Mouse (Mus musculus) kidney, embryonic 15.5 days (tissue): ENCODE measurements at regions not wholly inside any gene's neighbourhood (a gene's known extent, or its start where the extent isn't known, plus 50 kb on each side); places are given as distances from the start of the nearest gene placed in this dataset.
A peak's percentile ranks its signal among the peaks of the same experiment; 100 is the strongest.
"Not testable (repeated sequence)": the region's sequence is repeated elsewhere in the genome, so short reads cannot be mapped to it uniquely, and the experiment has no call there.

Experiments used
- ATAC-seq: fragments of 200-750 bp; cut with Nextera tagmentation; replicated peaks from 2 replicates; pipeline ENCODE4 v1.8.0; 2017; ENCODE audit warnings: moderate TSS enrichment; ENCODE audit not compliant: low FRiP score
- H3K27ac ChIP-seq: fragments of 300-500 bp; sonication (generic); 2 replicates; pipeline ENCODE4 v1.5.1; 2015; ENCODE audit warnings: mild to moderate bottlenecking, inconsistent platforms
- H3K27me3 ChIP-seq: fragments of 300-500 bp; sonication (generic); 2 replicates; pipeline ENCODE4 v1.6.1; 2015; ENCODE audit warnings: inconsistent platforms
- H3K36me3 ChIP-seq: fragments of 300-500 bp; sonication (generic); 2 replicates; pipeline ENCODE4 v1.6.1; 2015; ENCODE audit warnings: inconsistent platforms
- H3K4me1 ChIP-seq: fragments of 300-500 bp; sonication (generic); 2 replicates; pipeline ENCODE4 v1.6.1; 2015; ENCODE audit warnings: inconsistent platforms
- H3K4me2 ChIP-seq: fragments of 300-500 bp; sonication (generic); 2 replicates; pipeline ENCODE4 v1.6.1; 2015; ENCODE audit warnings: moderate library complexity, mild to moderate bottlenecking, inconsistent platforms
- H3K4me3 ChIP-seq: fragments of 300-500 bp; sonication (generic); replicated peaks from 2 replicates; pipeline ENCODE4 v1.5.1; 2015; ENCODE audit warnings: mild to moderate bottlenecking, inconsistent platforms
- H3K9ac ChIP-seq: fragments of 300-500 bp; sonication (generic); 2 replicates; pipeline ENCODE4 v1.6.1; 2015; ENCODE audit warnings: mild to moderate bottlenecking, inconsistent platforms
- H3K9me3 ChIP-seq: fragments of 300-500 bp; sonication (generic); replicated peaks from 2 replicates; pipeline ENCODE4 v1.6.1; 2016; ENCODE audit warnings: inconsistent platforms
- WGBS: fragments of 180-500 bp; shearing (Covaris S2); methylation state at CpG from one replicate; pipeline ENCODE4 v1.1.7; 2015; ENCODE audit warnings: mixed read lengths; 5-methylcytosine and 5-hydroxymethylcytosine counted together

GRCm38 (mm10) chr6:117678276-117678675 lies 162.7 kb upstream of the Zfp637 start:
- peaks cover 25% of the 10 kb centered on the region for H3K4me1 ChIP-seq
- no peak for ATAC-seq
- H3K4me2 ChIP-seq: no peak overlapping the region
- 50% methylated on average over 5 of the region's 5 CpGs for WGBS
- no peaks in the 10 kb centered on the region for H3K9me3 ChIP-seq
- 0 out of 2 replicates have a peak, but pooled peaks cover 4% of the 10 kb centered on the region for H3K27me3 ChIP-seq
- no peak overlapping the region for H3K9ac ChIP-seq
- no peaks in the 10 kb centered on the region for H3K36me3 ChIP-seq
- 0 out of 2 replicates have a peak overlapping the region, but pooled peaks have one; percentile 37 for H3K27ac ChIP-seq
- no peak overlapping the region for H3K4me3 ChIP-seq

GRCm38 (mm10) chr6:117678877-117679276 lies 162.1 kb upstream of the Zfp637 start:
- WGBS: 78% methylated on average over 4 of the region's 4 CpGs
- no peak overlapping the region for H3K27ac ChIP-seq
- H3K36me3 ChIP-seq: no peaks in the 10 kb centered on the region
- ATAC-seq: no peak
- peaks cover 25% of the 10 kb centered on the region for H3K4me1 ChIP-seq
- no peaks in the 10 kb centered on the region for H3K9me3 ChIP-seq
- H3K27me3 ChIP-seq: 0 out of 2 replicates have a peak, but pooled peaks cover 4% of the 10 kb centered on the region
- H3K4me2 ChIP-seq: no peak overlapping the region
- H3K9ac ChIP-seq: no peak overlapping the region
- H3K4me3 ChIP-seq: no peak overlapping the region

- ATAC-seq: no peak
- Histone ChIP-seq H3K4me2 (0 out of 2 replicates have a peak overlapping the region, but pooled peaks have one; percentile 7), H3K36me3 (no peaks in the 10 kb centered on the region), H3K27ac (no peak overlapping the region), H3K4me3 (no peak overlapping the region), H3K4me1 (peaks cover 11% of the 10 kb centered on the region; the same call in 1 of the 2 replicates), H3K9me3 (no peaks in the 10 kb centered on the region), H3K9ac (no peak overlapping the region), H3K27me3 (no peaks in the 10 kb centered on the region)
- 60% methylated on average over 9 of the region's 9 CpGs for WGBS
These were observed 154.8 kb upstream of the Zfp637 start for GRCm38 (mm10) chr6:117686212-117686611.

DNA sequence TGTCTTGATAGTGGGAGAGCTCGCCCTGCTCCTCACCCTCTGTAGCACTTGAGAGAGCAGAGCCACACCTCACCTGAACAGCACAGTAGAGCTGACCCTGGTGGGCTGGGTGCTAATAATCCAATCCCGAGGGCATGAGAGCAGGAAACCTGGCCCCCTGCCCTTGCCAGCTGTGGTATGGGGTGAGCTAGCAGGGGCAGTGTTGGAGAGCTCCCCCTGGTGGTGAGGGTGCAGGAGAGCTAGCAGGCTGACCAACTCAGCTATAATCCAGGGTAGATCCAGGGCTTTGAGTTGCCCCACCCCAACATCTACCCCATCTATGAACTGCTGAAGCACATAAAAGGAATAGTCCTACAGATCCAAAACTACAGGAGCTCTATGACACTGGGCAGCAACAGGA lies 153.9 kb upstream of the Zfp637 start:
- Histone ChIP-seq H3K4me3 (no peak overlapping the region), H3K36me3 (no peaks in the 10 kb centered on the region), H3K27me3 (no peaks in the 10 kb centered on the region), H3K4me2 (no peak overlapping the region), H3K9ac (no peak overlapping the region), H3K27ac (no peak overlapping the region), H3K9me3 (no peaks in the 10 kb centered on the region), H3K4me1 (peaks cover 11% of the 10 kb centered on the region; the same call in 1 of the 2 replicates)
- no peak for ATAC-seq
- WGBS: 86% methylated on average over 2 of the region's 2 CpGs

GRCm38 (mm10) chr6:117688664-117689178 lies 152.3 kb upstream of the Zfp637 start:
- no peaks in the 10 kb centered on the region for H3K9me3 ChIP-seq
- H3K27me3 ChIP-seq: no peaks in the 10 kb centered on the region
- 25% methylated on average over 8 of the region's 8 CpGs for WGBS
- peaks cover 11% of the 10 kb centered on the region; the same call in 1 of the 2 replicates for H3K4me1 ChIP-seq
- H3K36me3 ChIP-seq: no peaks in the 10 kb centered on the region
- ATAC-seq: 0 out of 2 replicates have a peak, but pooled peaks have one; percentile 36
- H3K9ac ChIP-seq: no peak overlapping the region
- no peak overlapping the region for H3K4me2 ChIP-seq
- H3K27ac ChIP-seq: no peak overlapping the region
- no peak overlapping the region for H3K4me3 ChIP-seq

DNA sequence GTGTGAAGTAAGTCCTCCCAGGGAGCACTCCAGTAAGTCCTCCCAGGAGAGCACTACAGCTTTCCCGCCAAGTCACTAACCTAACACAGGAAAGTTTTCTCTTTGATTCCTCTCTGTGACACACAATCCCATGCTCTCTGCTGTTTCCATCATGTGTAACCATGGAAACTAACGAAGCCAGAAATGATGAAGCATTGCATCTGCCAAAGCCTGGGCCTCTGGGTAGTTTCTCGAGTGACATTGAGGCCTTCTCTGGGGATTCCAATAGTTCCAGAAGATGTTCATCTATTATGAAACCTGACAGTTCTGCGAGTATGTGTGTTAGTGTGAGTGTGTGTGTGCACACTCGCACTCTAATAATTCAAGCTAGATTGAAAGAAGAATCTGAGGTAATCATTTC lies 140.7 kb upstream of the Zfp637 start:
- ATAC-seq: no peak
- H3K27ac ChIP-seq: no peak overlapping the region

GRCm38 (mm10) chr6:117701547-117701946 lies 139.4 kb upstream of the Zfp637 start:
- Histone ChIP-seq H3K4me3 (no peak overlapping the region), H3K4me2 (no peak overlapping the region), H3K4me1 (no peaks in the 10 kb centered on the region), H3K9ac (no peak overlapping the region), H3K27ac (no peak overlapping the region), H3K27me3 (no peaks in the 10 kb centered on the region), H3K36me3 (no peaks in the 10 kb centered on the region), H3K9me3 (no peaks in the 10 kb centered on the region)
- WGBS: 94% methylated on average over 5 of the region's 5 CpGs
- ATAC-seq: no peak

More for the DNA sequence above, 140.7 kb upstream of the Zfp637 start:
- Histone ChIP-seq H3K9me3 (no peaks in the 10 kb centered on the region), H3K36me3 (no peaks in the 10 kb centered on the region), H3K4me2 (no peak overlapping the region), H3K4me3 (no peak overlapping the region), H3K27me3 (no peaks in the 10 kb centered on the region), H3K4me1 (no peaks in the 10 kb centered on the region), H3K9ac (no peak overlapping the region)
- 71% methylated on average over 5 of the region's 5 CpGs for WGBS

GRCm38 (mm10) chr6:117706006-117706405 lies 135.0 kb upstream of the Zfp637 start:
- Histone ChIP-seq H3K9ac (no peak overlapping the region), H3K36me3 (no peaks in the 10 kb centered on the region), H3K9me3 (no peaks in the 10 kb centered on the region), H3K27me3 (no peaks in the 10 kb centered on the region), H3K27ac (no peak overlapping the region), H3K4me1 (no peaks in the 10 kb centered on the region), H3K4me3 (no peak overlapping the region), H3K4me2 (no peak overlapping the region)
- 57% methylated on average over 2 of the region's 2 CpGs for WGBS
- no peak for ATAC-seq

- Histone ChIP-seq H3K27me3 (no peaks in the 10 kb centered on the region), H3K9me3 (no peaks in the 10 kb centered on the region), H3K36me3 (no peaks in the 10 kb centered on the region), H3K27ac (no peak overlapping the region), H3K4me3 (no peak overlapping the region), H3K9ac (no peak overlapping the region), H3K4me1 (no peaks in the 10 kb centered on the region), H3K4me2 (no peak overlapping the region)
- ATAC-seq: no peak
- 77% methylated on average over 3 of the region's 3 CpGs for WGBS
These were observed 131.8 kb upstream of the Zfp637 start for GRCm38 (mm10) chr6:117709212-117709611.

DNA sequence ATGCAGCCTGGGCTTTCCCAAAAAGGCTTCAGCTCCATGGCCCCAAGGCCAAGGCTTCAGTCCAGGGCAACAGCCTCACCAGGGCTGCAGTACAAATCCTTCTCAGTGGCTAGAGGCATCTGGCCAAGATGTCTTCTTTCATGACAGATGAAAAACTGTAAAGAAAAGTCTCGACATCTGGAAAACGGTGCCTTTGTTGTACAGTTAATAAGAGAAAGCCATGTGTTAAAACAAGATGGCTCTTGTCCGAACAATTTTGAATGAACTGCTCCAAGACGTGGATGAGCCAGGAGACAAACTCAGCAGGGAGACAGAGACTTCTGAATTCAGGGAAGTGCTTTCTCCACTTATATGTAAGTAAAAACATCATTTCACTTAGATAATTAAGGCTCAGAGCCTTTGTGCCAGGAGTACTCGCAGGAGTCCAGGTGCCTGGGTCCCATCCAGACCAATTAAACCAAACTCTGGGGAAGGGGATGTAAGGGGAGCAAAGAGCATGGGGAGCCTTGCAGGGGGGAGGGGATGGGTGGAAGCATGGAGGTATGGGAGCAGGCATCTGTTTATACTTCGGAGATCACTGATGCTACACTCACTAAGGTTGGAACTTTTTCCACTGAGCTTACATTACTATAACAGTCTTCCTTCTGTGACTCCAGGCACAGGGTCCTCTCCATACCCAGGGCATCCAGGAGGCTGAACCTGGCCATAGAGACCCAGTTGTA lies 125.8 kb upstream of the Zfp637 start:
- no peaks in the 10 kb centered on the region for H3K9me3 ChIP-seq
- no peak overlapping the region for H3K27ac ChIP-seq
- no peak for ATAC-seq
- no peaks in the 10 kb centered on the region for H3K27me3 ChIP-seq
- 78% methylated on average over 6 of the region's 6 CpGs for WGBS
- no peaks in the 10 kb centered on the region for H3K36me3 ChIP-seq
- H3K4me2 ChIP-seq: no peak overlapping the region
- no peak overlapping the region for H3K9ac ChIP-seq
- H3K4me1 ChIP-seq: no peaks in the 10 kb centered on the region
- H3K4me3 ChIP-seq: no peak overlapping the region

GRCm38 (mm10) chr6:117716422-117716821 lies 124.6 kb upstream of the Zfp637 start:
- not testable (repeated sequence) for H3K4me1 ChIP-seq, H3K9me3 ChIP-seq, H3K27ac ChIP-seq, H3K4me2 ChIP-seq, H3K27me3 ChIP-seq, H3K9ac ChIP-seq, H3K4me3 ChIP-seq, H3K36me3 ChIP-seq, ATAC-seq
- 92% methylated on average over 12 of the region's 40 CpGs for WGBS

- not testable (repeated sequence) for H3K9ac ChIP-seq, H3K4me2 ChIP-seq, H3K36me3 ChIP-seq, H3K27ac ChIP-seq, H3K4me3 ChIP-seq, H3K4me1 ChIP-seq, H3K9me3 ChIP-seq, H3K27me3 ChIP-seq, ATAC-seq
These were observed 88.6 kb upstream of the Zfp637 start for GRCm38 (mm10) chr6:117752338-117752737.

DNA sequence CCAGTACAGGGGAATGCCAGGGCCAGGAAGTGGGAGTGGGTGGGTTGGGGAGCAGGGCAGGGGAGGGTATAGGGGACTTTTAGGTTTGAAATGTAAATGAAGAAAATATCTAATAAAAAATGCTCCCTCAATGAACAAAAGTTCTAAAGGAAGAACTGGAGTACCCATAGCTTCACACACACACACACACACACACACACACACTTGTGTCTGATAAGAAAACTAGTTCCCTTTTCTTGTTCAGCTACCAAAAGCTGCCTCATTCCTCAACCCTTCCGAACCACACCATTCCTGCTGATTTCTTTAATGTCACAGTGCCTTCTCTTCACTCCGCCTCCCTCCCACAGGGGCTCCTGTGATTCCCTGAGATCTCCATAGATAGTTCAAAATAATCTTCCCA lies 85.3 kb upstream of the Zfp637 start:
- not testable (repeated sequence) for H3K9ac ChIP-seq, H3K9me3 ChIP-seq, H3K27me3 ChIP-seq, H3K36me3 ChIP-seq, H3K4me2 ChIP-seq, H3K4me3 ChIP-seq, H3K4me1 ChIP-seq, H3K27ac ChIP-seq, ATAC-seq
- WGBS: 90% methylated on average over 2 of the region's 2 CpGs
